Mouse (Mus musculus) monocyte, adult 5-6 weeks (primary cell): ENCODE results near the gene Ptprm. TPM values are rescaled to one million over a fixed set of nuclear protein-coding genes. Genes with fewer than 3 reads are reported as not detected.

ENCODE experiments used
- ATAC-seq: fragments of 153-309, 156-312 bp; replicated peaks from 2 replicates; pipeline ENCODE4 v1.8.0; 2017; ENCODE audit warnings: mild to moderate bottlenecking; ENCODE audit not compliant: low TSS enrichment, insufficient number of reproducible peaks, severe bottlenecking, poor library complexity, low FRiP score
- total RNA-seq: library from RNA; stranded (forward); fragments of 200-1000, 200-491, 200-594 nt; gene quantifications from 3 replicates; pipeline ENCODE4 v1.2.3, GENCODE M21; 2017

Ptprm gene
- total RNA-seq, 1 experiment from 2014 or later = not detected

- no peak for ATAC-seq
Observed at GRCm38 (mm10) chr17:66976490-66976889, 377.8 kb downstream of the Ptprm start.

- no peak for ATAC-seq
Observed at GRCm38 (mm10) chr17:66972976-66973375, 381.3 kb downstream of the Ptprm start.

- no peak for ATAC-seq
Observed at GRCm38 (mm10) chr17:66960986-66961385, 393.3 kb downstream of the Ptprm start.

- no peak for ATAC-seq
Observed at GRCm38 (mm10) chr17:66960557-66960956, 393.7 kb downstream of the Ptprm start.

- no peak for ATAC-seq
Observed at GRCm38 (mm10) chr17:66959815-66960214, 394.4 kb downstream of the Ptprm start.

GRCm38 (mm10) chr17:66958766-66959165 is 395.5 kb downstream of the Ptprm start:
- no peak for ATAC-seq

- no peak for ATAC-seq
Observed at GRCm38 (mm10) chr17:66944498-66944897, 409.8 kb downstream of the Ptprm start.

GRCm38 (mm10) chr17:66943539-66943938 is 410.7 kb downstream of the Ptprm start:
- ATAC-seq = no peak

GRCm38 (mm10) chr17:66925611-66926010 is 428.6 kb downstream of the Ptprm start:
- no peak for ATAC-seq

- no peak for ATAC-seq
Observed at GRCm38 (mm10) chr17:66914696-66915095, 439.6 kb downstream of the Ptprm start.

GRCm38 (mm10) chr17:66912533-66912932 is 441.7 kb downstream of the Ptprm start:
- no peak for ATAC-seq

- no peak for ATAC-seq
Observed at GRCm38 (mm10) chr17:66912120-66912519, 442.1 kb downstream of the Ptprm start.

GRCm38 (mm10) chr17:66909901-66910300 is 444.4 kb downstream of the Ptprm start:
- ATAC-seq = no peak

- no peak for ATAC-seq
Observed at GRCm38 (mm10) chr17:66908921-66909320, 445.3 kb downstream of the Ptprm start.

- no peak for ATAC-seq
Observed at GRCm38 (mm10) chr17:66894181-66894580, 460.1 kb downstream of the Ptprm start.

GRCm38 (mm10) chr17:66891916-66892315 is 462.3 kb downstream of the Ptprm start:
- no peak for ATAC-seq

GRCm38 (mm10) chr17:66891067-66891862 is 463.0 kb downstream of the Ptprm start:
- ATAC-seq = no peak

- ATAC-seq = no peak
Observed at GRCm38 (mm10) chr17:66882304-66882703, 472.0 kb downstream of the Ptprm start.

- no peak for ATAC-seq
Observed at GRCm38 (mm10) chr17:66880969-66881701, 473.1 kb downstream of the Ptprm start.

- no peak for ATAC-seq
Observed at GRCm38 (mm10) chr17:66879151-66879550, 475.1 kb downstream of the Ptprm start.
